Mouse (Mus musculus) erythroblast, adult 5-6 weeks (primary cell): ENCODE measurements around the gene Hoxb3. TPM values are rescaled to one million over a fixed set of nuclear protein-coding genes. Genes with fewer than 3 reads are reported as not detected.

Experiments used
- ATAC-seq: replicated peaks from 2 replicates; pipeline ENCODE4 v1.8.0; 2016; ENCODE audit warnings: moderate number of reproducible peaks, mild to moderate bottlenecking, moderate TSS enrichment, inconsistent platforms; ENCODE audit not compliant: poor library complexity, low FRiP score, severe bottlenecking
- total RNA-seq, 2 experiments: library from RNA; stranded (forward) in 1 of 2; stranded (reverse) in 1 of 2; fragments of 150-400 nt in 1 of 2; fragments of 200-764, 138-1000 nt in 1 of 2; gene quantifications; 2 replicates each; pipeline versions ENCODE4 v1.2.3 to v1.2.4; 2015 to 2017; ENCODE audit warnings: low replicate concordance in 2 of 2

The Hoxb3 gene
- total RNA-seq, 2 experiments from 2014 or later, result not detected

- ATAC-seq, result no peak
Observed at GRCm38 (mm10) chr11:96349491-96350340, 26.6 kb downstream of the Hoxb3 start.

- ATAC-seq, result no peak
Observed at GRCm38 (mm10) chr11:96350341-96350624, 27.2 kb downstream of the Hoxb3 start, which contains the start of gene Hoxb2. TSS of gene Hoxb2 (plus strand) at chr11:96350525.

DNA sequence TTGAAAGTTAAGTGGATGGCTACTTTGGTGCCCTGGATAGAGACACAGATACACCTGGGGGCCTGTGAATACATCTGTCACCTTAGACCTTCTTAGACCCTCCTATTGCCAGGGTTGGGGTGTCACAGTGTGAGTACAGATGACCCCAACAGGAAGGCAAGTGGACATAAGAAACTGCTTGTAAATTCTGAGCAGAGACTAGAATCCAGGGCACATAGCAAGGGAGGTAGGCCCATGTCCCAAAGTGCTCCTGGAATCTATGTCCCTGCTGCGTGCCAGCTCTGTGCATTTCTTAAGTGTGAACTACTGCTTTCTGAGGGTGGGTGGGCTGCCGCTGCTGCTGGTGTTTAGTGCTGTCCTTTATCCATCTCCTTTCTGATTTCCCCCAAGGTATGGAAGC, 27.7 kb downstream of the Hoxb3 start:
- ATAC-seq, result no peak

- ATAC-seq, result no peak
Observed at GRCm38 (mm10) chr11:96351312-96351711, 28.2 kb downstream of the Hoxb3 start.

DNA sequence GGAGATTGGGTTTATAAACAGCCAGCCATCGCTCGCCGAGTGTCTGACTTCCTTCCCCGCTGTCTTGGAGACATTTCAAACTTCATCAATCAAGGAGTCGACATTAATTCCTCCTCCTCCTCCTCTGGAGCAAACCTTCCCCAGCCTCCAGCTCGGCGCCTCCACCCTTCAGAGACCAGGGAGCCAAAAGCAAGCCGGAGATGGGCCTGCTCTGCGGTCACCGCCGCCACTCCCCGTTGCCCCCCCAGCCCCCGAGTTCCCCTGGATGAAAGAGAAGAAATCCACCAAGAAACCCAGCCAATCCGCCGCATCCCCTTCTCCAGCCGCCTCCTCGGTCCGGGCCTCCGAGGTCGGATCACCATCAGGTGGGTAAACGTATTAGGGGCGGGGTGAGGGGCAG, 28.7 kb downstream of the Hoxb3 start:
- ATAC-seq, result no peak

DNA sequence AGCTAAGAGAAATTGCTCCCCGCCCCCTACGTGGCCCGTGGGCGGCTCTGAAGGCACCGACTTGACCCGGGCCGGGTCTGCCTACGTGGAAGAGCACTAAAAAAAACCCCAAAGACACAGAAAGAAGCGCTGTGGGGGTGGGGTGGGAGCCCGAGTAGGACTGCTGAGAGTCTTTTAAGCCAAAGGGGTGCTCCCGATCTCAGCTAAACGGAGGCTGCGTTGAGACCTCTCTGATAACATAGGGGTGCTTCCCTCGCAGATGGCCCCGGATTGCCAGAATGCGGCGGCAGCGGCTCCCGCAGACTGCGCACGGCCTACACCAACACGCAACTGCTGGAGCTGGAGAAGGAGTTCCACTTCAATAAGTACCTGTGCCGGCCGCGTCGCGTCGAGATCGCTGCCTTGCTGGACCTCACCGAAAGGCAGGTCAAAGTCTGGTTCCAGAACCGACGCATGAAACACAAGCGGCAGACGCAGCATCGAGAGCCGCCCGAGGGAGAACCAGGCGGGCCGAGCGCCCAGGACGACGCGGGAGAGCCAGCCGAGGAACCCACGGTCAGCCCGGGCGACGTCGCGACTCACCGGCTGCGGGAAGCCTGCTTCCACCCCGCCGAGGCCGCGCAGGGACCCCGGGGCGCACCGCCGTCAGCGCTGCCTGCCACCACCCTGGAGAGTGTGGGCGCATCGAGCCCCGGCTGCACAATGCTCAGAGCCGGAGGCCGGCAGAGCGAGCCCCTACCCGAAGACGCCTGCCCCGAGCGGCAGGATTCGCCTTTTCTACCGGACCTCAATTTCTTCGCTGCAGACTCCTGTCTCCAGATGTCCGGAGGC, 29.8 kb downstream of the Hoxb3 start:
- ATAC-seq, result no peak

GRCm38 (mm10) chr11:96353522-96353841, 30.4 kb downstream of the Hoxb3 start:
- no peak for ATAC-seq

DNA sequence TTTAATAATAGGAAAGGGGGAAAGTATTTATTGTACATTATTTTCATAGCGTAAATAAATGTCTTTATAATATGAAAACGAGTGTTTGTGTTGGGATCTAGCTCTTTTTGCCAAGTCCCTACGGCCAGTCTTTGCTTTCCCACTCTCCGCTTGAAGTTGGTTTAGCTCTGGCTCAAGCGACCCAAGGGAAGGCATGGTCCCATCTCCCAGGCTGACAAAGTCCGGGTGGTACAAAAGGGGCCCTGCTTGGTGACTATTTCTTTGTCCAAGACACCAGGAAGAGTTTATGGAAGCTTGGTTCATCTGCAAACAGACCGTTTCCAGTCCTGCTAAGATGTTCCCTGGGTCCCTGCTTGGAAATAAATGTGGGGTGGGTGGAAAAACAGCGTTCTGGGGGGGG, 30.8 kb downstream of the Hoxb3 start:
- no peak for ATAC-seq

- ATAC-seq, result no peak
Observed at GRCm38 (mm10) chr11:96354376-96354775, 31.2 kb downstream of the Hoxb3 start.

DNA sequence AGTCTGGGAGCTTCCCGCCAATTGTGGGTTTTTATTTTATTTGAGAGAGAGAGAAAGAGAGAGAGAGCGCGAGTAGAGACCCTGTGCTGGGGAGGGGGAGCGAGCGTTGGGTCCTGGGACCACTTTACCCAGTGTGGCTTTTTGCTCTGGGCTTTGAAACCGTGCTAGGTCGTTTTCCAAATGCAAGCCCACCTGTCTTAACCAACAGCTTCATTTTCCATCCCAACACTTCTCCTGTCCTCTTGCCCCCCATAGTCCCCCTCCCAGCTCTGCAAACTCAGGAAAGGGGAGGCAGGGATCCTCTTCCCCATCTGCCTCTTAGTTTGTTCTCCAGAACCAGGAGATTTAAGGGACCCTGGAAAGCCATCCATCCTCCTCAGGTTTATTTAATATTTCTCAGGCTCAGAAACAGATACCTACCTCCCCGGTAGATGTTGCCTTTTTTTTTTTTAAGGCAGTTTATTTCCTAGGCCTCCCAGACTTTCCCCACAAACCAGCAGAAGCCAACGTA, 31.7 kb downstream of the Hoxb3 start:
- ATAC-seq, result no peak

- ATAC-seq, result no peak
Observed at GRCm38 (mm10) chr11:96363807-96364206, 40.7 kb downstream of the Hoxb3 start.

- no peak for ATAC-seq
Observed at GRCm38 (mm10) chr11:96365441-96366091, 42.4 kb downstream of the Hoxb3 start, which contains the start of gene Hoxb1. TSS of gene Hoxb1 (plus strand) at chr11:96365752.

DNA sequence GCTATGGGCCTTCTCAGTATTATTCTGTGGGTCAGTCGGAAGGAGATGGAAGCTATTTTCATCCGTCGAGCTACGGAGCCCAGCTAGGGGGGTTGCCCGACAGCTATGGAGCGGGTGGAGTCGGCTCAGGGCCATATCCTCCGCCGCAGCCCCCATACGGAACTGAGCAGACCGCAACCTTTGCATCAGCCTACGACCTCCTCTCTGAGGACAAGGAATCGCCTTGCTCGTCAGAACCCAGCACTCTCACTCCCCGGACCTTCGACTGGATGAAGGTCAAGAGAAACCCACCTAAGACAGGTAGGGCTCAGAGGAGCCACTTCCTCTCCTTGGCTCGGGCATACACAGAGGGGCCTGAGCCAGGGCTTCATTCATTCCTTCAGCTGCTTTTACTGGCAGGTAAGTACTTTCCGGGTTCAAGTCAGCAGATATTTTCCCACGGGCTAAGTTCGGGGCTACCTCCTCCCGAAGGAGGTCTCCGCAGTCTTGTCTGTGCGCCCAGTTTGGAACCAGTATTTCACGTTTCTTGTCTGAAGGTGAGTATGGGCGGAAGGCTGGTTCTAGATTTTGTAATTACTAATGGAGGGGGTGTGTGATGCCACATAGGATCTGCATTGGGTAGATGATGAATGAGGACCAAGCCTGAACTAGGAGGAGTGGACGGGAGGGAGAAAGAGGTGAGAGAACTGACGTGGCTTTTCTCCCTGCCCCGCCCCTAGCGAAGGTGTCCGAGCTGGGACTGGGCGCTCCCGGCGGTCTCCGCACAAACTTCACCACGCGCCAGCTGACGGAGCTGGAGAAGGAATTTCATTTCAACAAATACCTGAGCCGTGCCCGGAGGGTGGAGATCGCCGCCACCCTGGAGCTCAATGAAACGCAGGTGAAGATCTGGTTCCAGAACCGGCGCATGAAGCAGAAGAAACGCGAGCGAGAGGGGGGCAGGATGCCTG, 43.2 kb downstream of the Hoxb3 start:
- no peak for ATAC-seq

DNA sequence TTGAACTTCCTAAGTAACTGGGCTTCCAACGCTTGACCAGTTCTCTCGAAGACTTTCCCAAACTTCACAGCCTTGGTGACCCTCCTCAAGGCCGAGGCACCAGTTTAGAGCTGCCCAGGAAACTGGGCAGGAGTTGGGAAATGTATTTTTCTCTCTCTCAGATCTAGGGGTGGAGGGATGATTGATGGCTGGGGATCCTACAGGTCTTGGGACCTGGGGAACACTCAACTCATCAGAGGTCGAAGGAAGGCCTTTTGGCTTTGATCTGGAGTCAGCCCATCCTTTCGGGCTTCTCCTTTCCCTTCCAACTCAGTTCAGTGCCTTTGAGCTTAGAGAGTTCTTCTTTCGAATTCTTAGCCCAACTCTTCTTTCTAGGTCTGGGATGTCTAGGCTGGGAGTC, 44.0 kb downstream of the Hoxb3 start:
- no peak for ATAC-seq

GRCm38 (mm10) chr11:96368686-96369085, 45.6 kb downstream of the Hoxb3 start:
- no peak for ATAC-seq

GRCm38 (mm10) chr11:96369140-96369539, 46.0 kb downstream of the Hoxb3 start:
- no peak for ATAC-seq

- no peak for ATAC-seq
Observed at GRCm38 (mm10) chr11:96371726-96372125, 48.6 kb downstream of the Hoxb3 start.

DNA sequence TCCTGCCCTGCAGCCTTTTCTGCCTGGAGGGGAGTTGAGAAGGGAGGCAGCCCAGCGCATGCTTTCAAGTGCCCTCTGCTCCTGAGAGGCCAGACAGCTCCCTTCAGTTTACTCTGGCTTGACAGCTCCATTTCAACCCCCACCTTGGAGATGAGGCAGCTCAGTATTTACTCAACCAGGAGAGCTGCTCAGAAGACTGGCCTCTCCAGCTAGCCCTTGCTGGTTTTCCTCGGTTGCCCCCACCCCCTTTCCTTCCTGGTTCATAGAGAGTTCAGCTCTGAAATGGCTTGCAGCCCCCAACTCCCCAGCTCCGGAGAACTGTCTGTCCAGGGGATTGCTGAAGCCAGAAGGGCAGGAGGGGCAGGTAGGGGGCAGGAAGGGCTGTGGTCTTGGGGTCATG, 49.4 kb downstream of the Hoxb3 start:
- no peak for ATAC-seq

DNA sequence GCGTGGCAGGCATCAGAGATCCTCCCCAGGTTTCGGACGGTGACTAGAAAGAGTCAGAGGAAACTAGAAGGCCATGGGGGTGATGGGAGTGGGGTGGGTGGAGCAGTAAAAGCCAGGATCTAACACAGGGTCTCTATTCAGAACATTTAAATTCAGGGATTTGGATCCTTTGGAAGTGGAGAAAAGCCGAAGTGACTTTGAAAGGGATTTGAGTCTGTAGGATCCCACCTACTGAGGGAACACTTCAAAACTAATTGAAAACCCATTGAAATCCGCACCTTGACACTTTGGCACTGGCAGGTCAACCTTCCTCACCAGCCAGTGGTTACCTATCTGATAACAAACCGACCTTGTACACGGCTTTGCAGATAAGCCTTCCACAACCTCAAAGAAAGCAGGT, 51.7 kb downstream of the Hoxb3 start:
- no peak for ATAC-seq
